Mouse (Mus musculus): Measurements from ENCODE around the gene Gm20696.

DNA sequence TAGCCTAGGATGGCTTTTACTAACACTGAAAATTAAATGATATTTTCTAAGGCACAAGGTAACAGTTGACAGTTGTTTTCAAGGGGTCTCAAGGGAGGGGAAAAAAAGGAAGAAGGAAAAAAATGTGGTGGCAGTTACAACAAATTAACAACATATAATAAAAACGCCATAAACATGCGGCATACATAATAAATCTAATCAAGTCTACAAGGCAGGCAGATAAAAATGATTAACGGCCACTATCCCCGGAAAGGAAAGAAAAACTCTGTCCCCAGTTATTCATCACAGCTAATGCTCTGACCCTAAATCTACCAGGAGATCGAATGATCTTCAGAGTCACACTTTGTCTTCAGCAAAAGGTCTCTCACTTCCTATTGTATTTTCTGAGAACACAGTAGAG lies 330.4 kb downstream of the Gm20696 start:
- TF ChIP-seq GATA1 (IDR thresholded peaks at IDR 0.05; ENCODE audit: borderline replicate concordance, low read length) (no peak), FLI1 (IDR thresholded peaks at IDR 0.05; ENCODE audit: low read length) (no peak)
